Mouse (Mus musculus) limb, embryonic 12.5 days (tissue): Measurements from ENCODE around the gene Gas6. TPM values are rescaled to one million over a fixed set of nuclear protein-coding genes. Genes with fewer than 3 reads are reported as not detected.

Experiments used
- ATAC-seq: fragments of 200-750 bp; cut with Nextera tagmentation; 2 replicates; pipeline ENCODE4 v1.8.0; 2017; ENCODE audit warnings: low read depth, moderate TSS enrichment; ENCODE audit not compliant: insufficient number of reproducible peaks, insufficient read depth, low FRiP score, low TSS enrichment
- H3K27ac ChIP-seq: fragments of 300-500 bp; sonication (generic); 2 replicates; pipeline ENCODE4 v1.5.1; 2016; ENCODE audit warnings: mild to moderate bottlenecking, moderate library complexity
- H3K27me3 ChIP-seq: fragments of 300-500 bp; sonication (generic); 2 replicates; pipeline ENCODE4 v1.6.1; 2016; ENCODE audit warnings: mild to moderate bottlenecking, moderate library complexity
- H3K36me3 ChIP-seq: fragments of 300-500 bp; sonication (generic); 2 replicates; pipeline ENCODE4 v1.6.1; 2016; ENCODE audit warnings: mild to moderate bottlenecking, moderate library complexity
- H3K4me1 ChIP-seq: fragments of 300-500 bp; sonication (generic); replicated peaks from 2 replicates; pipeline ENCODE4 v1.6.1; 2016
- H3K4me2 ChIP-seq: fragments of 300-500 bp; sonication (generic); 2 replicates; pipeline ENCODE4 v1.6.1; 2016; ENCODE audit warnings: mild to moderate bottlenecking, moderate library complexity
- H3K4me3 ChIP-seq: fragments of 300-500 bp; sonication (generic); replicated peaks from 2 replicates; pipeline ENCODE4 v1.5.1; 2016; ENCODE audit warnings: mild to moderate bottlenecking
- H3K9ac ChIP-seq: fragments of 300-500 bp; sonication (generic); replicated peaks from 2 replicates; pipeline ENCODE4 v1.6.1; 2016; ENCODE audit warnings: mild to moderate bottlenecking, moderate library complexity
- H3K9me3 ChIP-seq: fragments of 300-500 bp; sonication (generic); 2 replicates; pipeline ENCODE4 v1.6.1; 2016; ENCODE audit warnings: mild to moderate bottlenecking, moderate library complexity
- WGBS: fragments of 180-500 bp; shearing (Covaris S2); methylation state at CpG from one replicate; pipeline ENCODE4 v1.1.7; 2016; 5-methylcytosine and 5-hydroxymethylcytosine counted together
- polyA plus RNA-seq: library from polyadenylated mRNA; unstranded; fragments of >200 nt; fragmentation: Nextera tagmentation; extraction: Ambion mirVana; gene quantifications from 2 replicates; pipeline ENCODE4 v1.2.1, GENCODE M21; 2016

The Gas6 gene
- polyA plus RNA-seq, 1 experiment from 2014 or later = 7.9 TPM

- Histone ChIP-seq H3K4me3 (no peak overlapping the region), H3K4me1 (peaks cover 8% of the 10 kb centered on the region; the same call in 1 of the 2 replicates), H3K4me2 (no peak overlapping the region), H3K9ac (no peak overlapping the region), H3K36me3 (no peaks in the 10 kb centered on the region), H3K9me3 (no peaks in the 10 kb centered on the region), H3K27ac (no peak overlapping the region), H3K27me3 (peaks cover 29% of the 10 kb centered on the region)
- WGBS = 76% methylated on average over 7 of the region's 7 CpGs
- ATAC-seq = no peak
Measured at GRCm38 (mm10) chr8:13430412-13430811, 63.9 kb downstream of the Gas6 start.

- no peak for ATAC-seq
- no peak overlapping the region for H3K4me2 ChIP-seq
- no peak overlapping the region for H3K9ac ChIP-seq
- no peaks in the 10 kb centered on the region for H3K36me3 ChIP-seq
- peaks cover 6% of the 10 kb centered on the region for H3K27me3 ChIP-seq
- H3K27ac ChIP-seq = no peak overlapping the region
- H3K4me3 ChIP-seq = no peak overlapping the region
- no peaks in the 10 kb centered on the region for H3K9me3 ChIP-seq
- 0 out of 2 replicates have a peak, but pooled peaks cover 6% of the 10 kb centered on the region for H3K4me1 ChIP-seq
- 82% methylated on average over 9 of the region's 9 CpGs for WGBS
Measured at GRCm38 (mm10) chr8:13428156-13428555, 66.1 kb downstream of the Gas6 start.

- H3K9me3 ChIP-seq = no peaks in the 10 kb centered on the region
- no peak overlapping the region for H3K9ac ChIP-seq
- H3K4me3 ChIP-seq = no peak overlapping the region
- H3K27ac ChIP-seq = no peak overlapping the region
- ATAC-seq = no peak
- 0 out of 2 replicates have a peak, but pooled peaks cover 6% of the 10 kb centered on the region for H3K4me1 ChIP-seq
- H3K4me2 ChIP-seq = no peak overlapping the region
- 70% methylated on average over 6 of the region's 6 CpGs for WGBS
- no peaks in the 10 kb centered on the region for H3K36me3 ChIP-seq
- H3K27me3 ChIP-seq = peaks cover 3% of the 10 kb centered on the region; the same call in 1 of the 2 replicates
Measured at GRCm38 (mm10) chr8:13427351-13427750, 66.9 kb downstream of the Gas6 start.

GRCm38 (mm10) chr8:13420970-13421369 lies 73.3 kb downstream of the Gas6 start:
- no peaks in the 10 kb centered on the region for H3K36me3 ChIP-seq
- H3K27ac ChIP-seq = no peak overlapping the region
- no peak for ATAC-seq
- no peaks in the 10 kb centered on the region for H3K9me3 ChIP-seq
- H3K4me2 ChIP-seq = no peak overlapping the region
- H3K27me3 ChIP-seq = no peaks in the 10 kb centered on the region; the same call in 1 of the 2 replicates
- H3K4me3 ChIP-seq = no peak overlapping the region
- WGBS = 92% methylated on average over 6 of the region's 6 CpGs
- H3K4me1 ChIP-seq = no peaks in the 10 kb centered on the region
- H3K9ac ChIP-seq = no peak overlapping the region

- Histone ChIP-seq H3K36me3 (no peaks in the 10 kb centered on the region), H3K27ac (no peak overlapping the region), H3K9me3 (no peaks in the 10 kb centered on the region), H3K4me2 (no peak overlapping the region), H3K27me3 (no peaks in the 10 kb centered on the region; the same call in 1 of the 2 replicates), H3K9ac (no peak overlapping the region), H3K4me1 (no peaks in the 10 kb centered on the region), H3K4me3 (no peak overlapping the region)
- WGBS = 60% methylated on average over 2 of the region's 2 CpGs
- ATAC-seq = no peak
Measured at GRCm38 (mm10) chr8:13419111-13419639, 75.1 kb downstream of the Gas6 start.

GRCm38 (mm10) chr8:13415879-13416278 lies 78.4 kb downstream of the Gas6 start:
- H3K36me3 ChIP-seq = no peaks in the 10 kb centered on the region
- H3K4me1 ChIP-seq = no peaks in the 10 kb centered on the region
- H3K9ac ChIP-seq = no peak overlapping the region
- H3K27me3 ChIP-seq = no peaks in the 10 kb centered on the region; the same call in 1 of the 2 replicates
- no peak for ATAC-seq
- H3K4me2 ChIP-seq = no peak overlapping the region
- H3K4me3 ChIP-seq = no peak overlapping the region
- no peak overlapping the region for H3K27ac ChIP-seq
- WGBS = 79% methylated on average over 10 of the region's 10 CpGs
- H3K9me3 ChIP-seq = no peaks in the 10 kb centered on the region

Other genes with a start within 250 kb of the Gas6 start
- gene Adprhl1, start 240.3 kb downstream of the Gas6 start, polyA plus RNA-seq = 0.10 and 0.31 TPM in 2 replicates
- gene Dcun1d2, start 206.4 kb downstream of the Gas6 start, polyA plus RNA-seq = 29.9 and 31.5 TPM in 2 replicates
- 45.9 and 46.4 TPM in 2 replicates for gene Tmco3, start 206.3 kb downstream of the Gas6 start, polyA plus RNA-seq
- gene Tfdp1, start 155.7 kb downstream of the Gas6 start, polyA plus RNA-seq = 187 and 188 TPM in 2 replicates
- not detected in 2 replicates for gene Atp4b, start 97.7 kb downstream of the Gas6 start, polyA plus RNA-seq
- gene Grk1, start 89.4 kb downstream of the Gas6 start, polyA plus RNA-seq = 0.04 TPM in 2 replicates
- gene Tmem255b, start 59.3 kb downstream of the Gas6 start, polyA plus RNA-seq = 0.18 and 0.24 TPM in 2 replicates
- gene 1700029H14Rik, start 68.0 kb upstream of the Gas6 start, polyA plus RNA-seq = not detected in 2 replicates
- gene Rasa3, start 183.1 kb upstream of the Gas6 start, polyA plus RNA-seq = 20.2 and 24.9 TPM in 2 replicates
- 0.06 and 0.14 TPM in 2 replicates for gene Cfap97d2, start 211.4 kb upstream of the Gas6 start, polyA plus RNA-seq